Mouse (Mus musculus): Measurements from ENCODE around the gene Tmem56.
A peak's percentile ranks its signal among the peaks of the same experiment; 100 is the strongest.

The Tmem56 gene

DNA sequence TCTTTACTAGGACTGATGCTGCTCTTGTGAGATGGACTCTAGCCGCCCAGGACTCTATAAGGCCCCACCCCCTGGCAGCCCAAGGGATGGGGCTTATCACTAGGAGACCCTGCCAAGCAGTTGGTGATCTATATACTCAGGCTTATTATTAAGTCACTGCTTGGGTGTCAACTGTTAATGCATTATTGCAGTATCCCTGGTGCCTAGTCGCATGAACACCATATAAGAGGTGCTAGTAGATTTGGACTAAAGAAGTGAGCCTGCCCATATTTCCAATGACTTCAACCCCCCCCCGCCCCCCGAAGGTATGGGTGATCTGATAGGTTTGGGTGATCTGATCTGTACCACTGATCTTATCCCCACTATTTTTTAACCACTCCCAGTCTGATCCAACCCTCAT is at the start of gene Tmem56:
Gene Tmem56, minus strand, starts transcription at position 101 of the 400 bp plus-strand sequence.
- no peak for DNase-seq (ENCODE audit: low spot score)

DNA sequence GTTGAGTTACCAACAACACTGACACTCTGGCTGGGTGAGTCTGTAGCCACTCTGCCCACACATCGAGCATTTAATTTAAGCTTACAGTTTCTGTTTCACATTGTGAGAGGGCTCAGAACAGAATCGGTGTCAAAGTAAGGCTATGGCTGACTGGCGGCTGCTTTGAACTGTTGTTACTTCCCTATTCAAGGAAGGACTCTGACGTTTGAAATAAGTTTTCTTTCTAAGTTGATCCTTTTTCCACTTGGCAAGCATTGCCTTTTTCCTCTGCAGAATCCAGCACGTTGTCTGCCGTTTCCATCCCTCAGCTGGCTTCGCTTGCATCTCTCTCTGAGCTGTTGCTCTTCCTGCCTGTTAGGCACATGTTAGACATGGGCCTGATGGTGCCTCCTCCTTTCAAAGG is 47.3 kb upstream of the Tmem56 start:
- DNase-seq (ENCODE audit: low spot score), result no peak

DNA sequence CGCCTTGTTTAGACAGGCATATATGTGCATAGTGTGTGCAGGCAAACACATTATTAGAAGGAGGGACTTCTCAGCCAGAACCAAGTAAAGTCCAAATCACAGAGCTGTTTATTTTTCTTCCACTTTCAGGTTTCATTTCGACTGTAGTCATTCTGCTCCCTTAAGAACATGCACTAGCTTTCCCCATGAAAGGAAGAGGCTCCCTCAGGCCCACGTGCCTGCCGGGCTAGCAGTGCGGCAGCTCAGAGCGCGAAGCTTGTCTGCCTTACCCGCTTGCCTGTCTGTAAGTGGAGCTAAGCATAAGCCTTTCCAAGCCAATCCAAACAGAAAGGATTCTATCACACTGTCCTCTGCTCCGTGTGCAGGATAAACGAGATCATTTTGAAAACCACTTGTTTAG is 46.7 kb upstream of the Tmem56 start:
- no peak for DNase-seq (ENCODE audit: low spot score)

DNA sequence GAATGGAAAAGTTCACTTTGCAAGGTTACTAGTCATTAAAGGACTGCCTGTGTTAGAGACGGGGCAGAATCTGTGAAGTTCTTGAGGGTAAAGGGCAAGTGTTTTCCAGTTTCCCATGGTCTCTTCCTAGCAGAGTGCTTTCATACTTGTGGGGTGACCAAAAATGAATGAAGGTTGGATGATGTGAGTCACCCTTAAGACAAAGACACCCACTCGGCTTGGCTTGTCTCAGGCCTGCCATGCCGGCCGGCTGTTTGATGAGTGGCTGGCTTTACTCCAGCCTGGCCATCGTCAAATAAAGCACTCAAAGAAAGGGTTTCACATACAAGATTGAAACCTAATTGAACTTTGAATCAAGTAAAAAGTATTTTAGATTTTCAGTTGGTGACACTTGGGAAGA is 44.5 kb upstream of the Tmem56 start:
- DNase-seq (ENCODE audit: low spot score), result no peak

DNA sequence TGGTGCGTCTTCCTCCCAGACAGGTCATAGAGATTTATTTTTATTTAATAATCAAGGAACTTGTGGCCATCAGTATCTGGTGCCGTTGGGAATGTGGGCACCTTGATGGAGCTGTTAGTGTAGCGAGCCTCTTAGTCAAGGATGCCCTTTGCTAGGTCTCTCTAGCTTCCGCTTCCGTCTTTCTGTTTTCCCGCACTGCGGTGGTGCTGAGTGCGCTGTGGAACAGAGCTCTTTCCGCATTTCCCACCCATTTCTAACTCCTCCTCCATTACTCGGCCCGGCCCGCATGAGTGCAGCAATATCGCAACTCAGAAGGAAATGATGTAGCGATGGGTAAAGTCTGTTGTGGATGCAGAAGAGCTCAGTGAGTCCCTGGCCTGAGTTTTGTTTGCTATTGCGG is 40.5 kb upstream of the Tmem56 start:
- DNase-seq (ENCODE audit: low spot score), result no peak

DNA sequence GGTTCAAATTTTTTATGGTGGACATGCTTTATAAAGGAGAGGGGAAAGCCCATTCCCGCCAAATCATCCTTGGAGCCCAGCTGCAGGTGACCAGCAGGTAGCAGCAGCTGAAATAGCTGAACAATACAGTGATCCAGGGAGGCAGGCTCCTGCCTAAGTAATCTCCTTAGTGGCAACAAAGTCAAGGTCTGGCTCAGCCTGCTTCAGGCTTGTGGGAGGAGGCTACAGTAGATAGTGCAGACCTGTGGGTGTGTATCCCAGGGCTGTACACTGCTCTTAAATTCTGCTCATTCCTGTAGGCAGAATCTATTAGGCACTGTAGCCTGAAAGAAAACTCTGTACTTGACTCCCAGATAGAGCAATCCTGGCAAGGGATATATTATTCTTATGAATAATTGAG is 38.0 kb upstream of the Tmem56 start:
- DNase-seq (ENCODE audit: low spot score), result no peak

DNA sequence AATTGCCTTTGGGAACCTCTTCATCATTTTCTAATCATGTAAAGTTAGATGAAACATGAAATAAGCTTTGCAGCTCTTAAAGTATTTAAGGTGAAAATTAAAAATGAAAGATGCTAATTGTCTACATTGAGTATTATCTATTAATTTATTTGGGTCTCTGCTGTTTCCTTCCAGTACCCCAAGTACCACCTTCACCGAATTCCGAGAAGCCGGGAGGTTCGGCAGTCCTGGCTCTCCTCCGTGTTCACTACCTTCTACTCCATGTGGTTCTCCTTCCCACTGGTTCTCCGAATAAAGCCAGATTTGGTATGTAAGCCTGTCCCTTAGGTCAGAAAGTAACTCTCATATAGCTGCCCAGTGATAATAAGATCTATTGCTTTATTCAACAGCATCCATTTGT is 37.0 kb upstream of the Tmem56 start:
- DNase-seq (ENCODE audit: low spot score), result no peak

DNA sequence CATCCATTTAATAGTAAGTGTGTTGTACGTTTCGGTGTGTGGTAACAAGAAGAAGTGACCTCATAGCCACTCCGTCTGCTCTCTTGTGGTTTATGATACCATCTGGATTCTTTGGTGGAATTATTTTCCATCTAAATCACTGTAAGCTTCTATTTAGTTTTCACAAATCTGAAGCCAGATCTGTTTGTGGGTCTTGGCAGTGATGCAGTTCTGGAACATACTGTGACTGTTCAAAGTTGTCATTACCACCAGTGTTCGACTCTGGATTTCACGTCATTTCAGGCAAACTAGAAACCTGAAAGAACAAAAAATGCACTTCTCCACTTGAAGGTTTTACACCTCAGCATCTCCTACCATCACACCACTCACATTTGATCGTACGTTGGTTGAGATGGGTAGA is 32.6 kb upstream of the Tmem56 start:
- DNase-seq (ENCODE audit: low spot score), result no peak

DNA sequence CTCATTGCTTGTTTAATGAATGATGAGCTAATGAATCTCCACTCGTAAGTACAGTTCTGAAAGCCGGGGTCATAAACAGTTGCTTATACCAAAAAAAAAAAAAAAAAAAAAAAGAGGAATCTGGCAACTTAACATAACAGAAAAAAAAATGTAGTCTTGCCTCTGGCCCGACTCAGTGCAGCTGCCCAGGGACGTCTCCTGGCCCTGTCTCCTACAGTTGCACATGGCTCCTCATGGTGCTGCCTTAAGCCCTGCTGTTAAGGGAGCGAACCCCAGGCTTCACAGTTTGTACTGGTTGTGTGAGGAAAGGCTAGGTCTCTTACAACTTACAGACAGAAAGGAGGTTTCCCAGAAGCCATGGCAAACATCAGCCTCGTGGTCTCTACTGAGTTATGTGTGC is 31.3 kb upstream of the Tmem56 start:
- DNase-seq (ENCODE audit: low spot score), result no peak

DNA sequence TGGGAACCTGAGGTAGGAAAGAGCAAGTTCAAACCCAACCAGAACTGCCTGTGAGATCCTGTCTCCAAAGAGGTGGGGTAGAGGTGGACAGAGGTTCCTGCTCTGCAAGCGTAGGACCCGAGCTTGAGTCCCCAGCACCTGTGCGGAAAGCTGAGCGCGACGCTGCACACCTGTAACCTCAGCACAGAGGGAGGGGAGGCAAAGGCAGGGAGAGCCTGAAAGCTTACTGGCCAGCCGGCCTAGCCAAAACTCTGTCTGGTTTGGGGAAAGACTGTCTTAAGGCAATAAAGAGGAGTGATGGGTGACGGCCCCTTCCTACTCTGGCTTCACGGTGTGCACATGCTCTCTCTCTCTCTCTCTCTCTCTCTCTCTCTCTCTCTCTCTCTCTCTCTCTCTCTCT is 30.1 kb upstream of the Tmem56 start:
- no peak for DNase-seq (ENCODE audit: low spot score)

DNA sequence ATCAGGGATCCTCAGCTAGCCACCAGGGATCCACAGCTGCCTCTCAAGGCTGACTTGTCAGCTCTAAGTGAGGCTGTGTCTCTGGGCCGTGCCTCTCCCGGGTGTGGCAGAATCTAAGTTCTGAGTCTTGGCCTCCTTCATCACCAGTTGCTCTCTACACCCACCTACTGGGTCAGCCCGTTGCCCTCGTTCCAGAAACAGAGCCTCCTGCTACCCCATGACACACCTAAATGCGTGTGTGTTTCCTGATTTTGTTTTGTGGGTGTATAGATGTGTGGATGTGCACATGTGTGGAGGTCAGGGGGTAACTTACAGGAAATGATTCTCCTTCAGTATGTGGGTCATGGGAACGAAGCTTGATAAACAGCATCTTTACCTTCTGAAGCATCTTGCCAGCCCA is 29.5 kb upstream of the Tmem56 start:
- no peak for DNase-seq (ENCODE audit: low spot score)

DNA sequence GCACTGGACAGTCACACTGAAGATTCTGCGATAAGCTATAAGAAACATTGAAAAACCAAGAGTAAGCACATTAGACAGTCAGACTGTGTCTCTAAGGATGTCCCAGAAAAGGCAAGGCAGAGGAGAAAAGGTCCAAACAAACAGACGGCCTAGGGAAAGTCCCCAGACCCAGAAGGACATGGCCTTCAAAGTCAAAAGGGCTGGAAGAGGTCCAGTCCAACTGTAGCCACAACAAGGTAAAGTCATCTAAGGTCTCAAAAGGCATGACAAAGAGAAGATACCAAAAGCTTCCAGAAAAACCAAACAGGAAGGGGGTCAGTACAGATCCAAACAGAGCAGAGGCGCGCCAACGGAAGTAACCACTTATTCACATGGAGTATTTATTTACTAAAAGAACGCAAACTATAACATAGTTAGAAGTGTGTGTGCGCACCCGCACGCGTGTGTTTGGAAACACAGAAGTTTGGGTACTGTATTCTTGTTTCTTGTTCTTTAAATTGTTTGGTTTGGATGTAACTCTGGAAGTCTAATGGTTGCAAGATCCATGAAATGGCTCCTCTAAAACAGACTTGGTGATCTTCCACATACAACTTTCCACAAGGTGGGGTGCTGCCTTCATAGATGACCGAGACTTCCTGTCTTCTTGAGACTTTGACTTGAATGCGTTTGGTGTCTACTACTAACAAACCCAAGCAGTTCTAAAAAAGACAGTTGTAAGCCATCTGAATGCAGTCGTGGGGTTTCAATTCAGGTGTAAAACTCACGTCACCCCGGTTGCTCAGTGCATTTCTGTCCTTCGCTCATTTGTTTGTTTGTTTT is 27.2 kb upstream of the Tmem56 start:
- no peak for DNase-seq (ENCODE audit: low spot score)

DNA sequence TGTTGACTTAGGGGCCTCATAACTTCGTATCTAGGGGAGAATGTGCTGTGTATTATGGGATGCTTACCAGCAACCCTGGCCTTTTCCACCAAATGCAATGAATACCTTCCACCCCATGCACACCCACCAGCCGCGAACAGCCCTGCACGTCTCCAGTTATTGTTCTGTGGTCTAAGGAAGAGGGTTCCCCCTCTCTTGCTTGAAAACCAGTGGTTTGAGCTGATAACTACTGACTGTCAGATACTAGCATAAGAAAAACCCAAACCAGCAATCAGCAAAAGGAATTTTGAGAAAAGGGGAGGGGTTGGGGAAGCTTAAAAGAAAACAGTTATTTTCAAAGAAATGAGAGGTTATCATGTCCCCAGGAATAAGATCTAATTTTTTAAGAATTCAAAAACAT is 26.5 kb upstream of the Tmem56 start:
- no peak for DNase-seq (ENCODE audit: low spot score)

DNA sequence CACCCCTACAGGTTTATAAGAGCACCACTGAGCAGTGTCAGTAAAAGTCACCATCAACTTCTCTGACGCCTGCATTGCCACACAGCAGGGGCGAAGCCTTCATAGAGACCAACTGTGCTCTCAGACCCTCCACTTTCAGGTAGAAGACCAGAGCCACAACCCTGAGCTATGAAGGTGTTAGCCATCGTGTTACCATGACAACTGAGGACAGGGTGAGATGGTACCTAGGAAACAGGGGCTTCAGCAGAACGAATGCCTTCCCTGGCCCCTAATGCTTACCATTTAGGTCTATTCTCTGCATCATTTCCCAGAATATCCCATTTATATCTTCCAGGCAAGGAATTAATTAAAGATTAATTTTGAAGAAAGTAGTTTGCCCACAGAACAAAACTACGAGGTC is 26.0 kb upstream of the Tmem56 start:
- no peak for DNase-seq (ENCODE audit: low spot score)

DNA sequence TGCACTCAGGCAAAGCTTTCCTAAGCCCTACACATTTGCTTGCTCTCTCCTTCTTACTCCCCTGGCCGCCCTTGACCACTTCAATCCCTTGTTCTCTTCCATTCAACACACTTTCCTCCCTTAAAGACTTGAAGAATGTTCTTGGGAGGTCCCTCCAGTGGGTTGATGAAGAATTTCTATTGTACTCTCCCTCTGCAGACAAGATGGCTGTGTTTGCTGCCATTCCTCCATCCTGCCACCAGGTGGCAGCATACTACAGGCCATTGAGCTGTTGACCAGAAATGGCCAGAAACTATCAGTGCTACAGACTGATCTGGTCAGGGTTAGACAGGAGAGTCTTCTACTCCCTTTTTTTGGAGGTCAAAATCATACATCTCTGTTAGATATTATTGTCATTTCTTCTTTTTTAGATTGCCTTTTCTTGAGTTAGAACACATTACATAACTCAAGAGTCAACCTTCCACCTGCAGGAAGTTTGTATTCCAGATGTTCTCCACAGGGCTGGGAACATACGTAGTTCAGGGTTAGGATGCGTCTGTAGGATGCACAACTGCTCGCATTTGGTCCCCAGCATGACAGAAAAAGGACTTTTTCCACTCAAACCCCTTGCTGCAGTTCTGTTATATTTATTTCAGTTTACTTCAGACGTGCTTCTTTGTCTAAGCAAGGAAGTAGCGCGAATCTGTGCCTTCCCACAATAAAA is 24.8 kb upstream of the Tmem56 start:
- DNase-seq (ENCODE audit: low spot score), result peak; percentile 69

DNA sequence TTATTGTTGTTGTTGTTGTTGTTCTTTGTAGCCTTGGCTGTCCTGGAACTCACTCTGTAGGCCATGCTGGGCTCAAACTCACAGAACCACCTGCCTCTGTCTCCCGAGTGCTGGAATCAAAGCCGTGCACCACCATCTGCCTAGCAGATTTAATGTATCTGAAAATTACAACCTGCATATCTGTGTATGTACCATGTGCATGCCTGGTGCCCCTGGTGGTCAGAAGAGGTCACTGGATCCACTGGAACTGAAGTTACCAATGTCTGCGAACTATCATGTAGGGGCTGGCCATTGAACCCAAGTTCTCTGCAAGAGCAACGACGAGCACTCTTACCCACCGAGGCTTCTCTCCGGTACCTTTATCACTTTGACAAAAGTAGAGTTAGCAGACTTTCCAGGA is 23.7 kb upstream of the Tmem56 start:
- no peak for DNase-seq (ENCODE audit: low spot score)

DNA sequence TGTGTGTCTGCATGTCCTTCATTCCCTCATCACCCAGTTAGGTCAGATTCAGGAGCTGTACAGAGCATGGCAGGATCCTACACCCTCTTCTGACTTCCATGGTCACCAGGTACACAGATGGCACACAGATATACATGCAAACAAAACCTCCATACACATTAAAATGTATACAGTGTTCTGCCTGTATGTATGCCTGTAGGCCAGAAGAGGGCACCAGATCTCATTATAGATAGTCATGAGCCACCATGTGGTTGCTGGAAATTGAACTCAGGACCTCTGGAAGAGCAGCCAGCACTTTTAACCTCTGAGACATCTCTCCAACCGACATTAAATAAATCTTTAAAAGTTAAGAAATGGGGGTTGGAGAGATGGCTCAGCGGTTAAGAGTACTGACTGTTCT is 11.3 kb upstream of the Tmem56 start:
- no peak for DNase-seq (ENCODE audit: low spot score)

DNA sequence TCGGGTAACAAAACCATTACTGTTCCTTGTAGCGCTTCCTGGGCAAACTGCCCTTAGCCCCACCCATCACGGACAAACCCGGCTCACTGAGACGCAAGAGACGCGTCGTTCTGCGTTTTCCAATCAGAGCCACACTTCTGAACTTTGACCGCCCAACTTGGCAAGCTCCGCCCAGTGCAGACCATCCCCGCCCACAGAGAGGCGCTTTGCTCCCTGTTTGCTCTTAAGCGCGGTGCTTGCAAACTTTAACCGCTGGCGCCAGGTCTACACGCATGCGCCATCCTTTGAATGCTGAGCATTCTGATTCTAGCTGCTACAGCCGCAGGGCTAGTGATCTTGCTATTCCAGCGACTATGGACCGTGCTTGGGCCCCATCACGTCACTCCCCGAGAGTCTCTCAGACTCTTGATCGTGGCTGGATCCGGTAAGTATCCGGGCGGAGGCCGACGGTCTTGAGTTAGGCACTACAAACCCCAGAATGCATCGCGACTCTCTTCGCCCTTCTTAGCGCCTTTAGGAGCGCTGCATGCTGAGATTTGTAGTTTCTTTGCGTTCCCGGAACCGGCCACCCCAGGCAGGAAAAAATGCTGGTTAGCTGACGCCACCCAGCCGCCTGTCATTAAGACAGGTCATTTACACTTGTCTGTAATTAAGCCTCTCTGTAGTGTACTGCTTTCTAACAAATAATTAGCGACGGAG is 8.8 kb upstream of the Tmem56 start, which contains the start of gene Alg14:
Gene Alg14, plus strand, starts transcription at position 214 of the 699 bp plus-strand sequence.
- peak; percentile 91 for DNase-seq (ENCODE audit: low spot score)

DNA sequence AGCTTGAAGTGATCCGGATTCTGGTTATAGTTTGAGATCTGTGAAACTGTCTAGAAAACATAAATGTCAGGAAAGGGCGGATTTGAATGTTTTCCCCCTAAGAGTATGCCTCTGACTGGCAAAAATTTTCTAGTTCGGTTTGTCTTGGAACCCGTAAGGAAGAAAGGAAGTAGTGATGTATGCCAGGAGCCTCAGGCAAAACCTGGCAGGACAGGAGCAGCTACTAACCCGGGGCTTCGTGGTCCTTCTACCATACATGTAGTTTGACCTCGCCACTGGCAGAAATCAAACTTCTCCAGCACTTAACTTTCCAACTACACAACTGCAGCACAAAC is 8.3 kb upstream of the Tmem56 start:
- no peak for DNase-seq (ENCODE audit: low spot score)

DNA sequence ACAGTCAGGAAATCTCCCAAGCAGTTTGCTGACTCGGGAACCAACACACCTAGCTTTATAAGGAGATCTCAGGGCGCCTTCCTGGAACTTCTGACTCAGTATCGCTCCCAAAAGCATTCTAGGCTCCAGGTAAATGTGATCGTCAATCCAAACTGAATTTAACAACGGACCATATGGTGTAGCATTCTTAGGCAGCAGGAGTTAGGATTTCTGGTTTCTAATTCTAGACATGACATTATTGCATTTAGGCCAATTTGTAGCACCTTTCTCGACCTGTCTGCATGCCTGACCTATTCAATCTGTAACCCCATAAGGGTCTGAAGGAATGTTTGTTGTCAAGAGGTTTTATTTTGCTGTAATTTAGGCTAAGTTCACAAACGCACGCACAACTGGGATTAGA is 7.8 kb upstream of the Tmem56 start:
- no peak for DNase-seq (ENCODE audit: low spot score)

DNA sequence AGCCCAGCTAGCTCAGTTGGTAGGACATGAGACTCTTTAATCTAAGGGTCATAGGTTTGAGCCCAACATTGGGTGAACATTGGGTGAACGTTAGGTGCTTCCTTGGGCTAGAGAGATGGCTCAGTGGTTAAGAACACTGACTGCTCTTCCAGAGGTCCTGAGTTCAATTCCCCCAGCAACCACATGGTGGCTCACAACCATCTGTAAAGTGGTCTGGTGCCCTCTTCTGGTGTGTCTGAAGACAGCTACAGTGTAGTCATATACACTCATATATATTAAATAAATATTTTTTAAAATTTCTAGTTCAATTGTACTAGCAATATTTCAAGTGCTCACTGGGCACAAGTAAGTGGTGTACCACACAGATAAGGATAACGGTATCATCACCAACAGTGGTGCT is 4.3 kb upstream of the Tmem56 start:
- DNase-seq (ENCODE audit: low spot score), result no peak

DNA sequence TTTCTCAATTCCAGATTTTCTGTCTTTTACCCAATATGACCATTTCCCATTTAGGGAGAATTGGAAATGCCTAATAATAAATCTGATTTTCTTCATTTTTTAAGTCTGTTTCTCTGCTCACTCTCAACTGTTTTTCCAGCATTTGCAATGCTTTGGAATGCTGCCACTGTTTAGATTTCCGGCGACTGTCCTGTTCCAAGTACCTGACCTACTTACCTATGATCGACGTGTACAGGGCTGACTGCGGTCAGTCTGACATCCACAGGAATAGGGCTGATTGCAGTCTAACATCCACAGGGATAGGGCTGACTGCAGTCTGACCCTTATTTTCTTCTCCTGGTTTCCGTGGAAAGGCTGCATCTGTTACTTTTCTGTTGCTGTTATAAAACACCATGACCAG is 2.3 kb upstream of the Tmem56 start:
- no peak for DNase-seq (ENCODE audit: low spot score)

DNA sequence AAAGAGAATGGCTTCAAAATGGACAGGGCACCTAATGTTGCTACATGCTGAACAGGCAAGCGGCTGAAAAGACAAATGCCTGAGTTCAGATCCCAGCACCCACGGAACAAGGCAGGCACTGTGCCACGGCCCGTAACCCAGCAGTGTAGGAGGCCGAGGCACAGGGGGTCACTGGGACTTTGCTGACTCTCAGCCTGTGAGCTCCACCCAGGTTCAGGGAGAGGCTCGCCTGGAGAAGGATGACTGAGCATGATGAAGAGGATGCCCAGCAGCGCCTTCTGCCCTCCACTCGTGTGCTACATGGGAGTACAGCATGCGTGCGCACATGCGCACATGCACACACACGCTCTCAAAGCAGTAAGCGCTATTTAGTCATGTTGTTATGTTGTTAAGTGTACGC is 3.2 kb downstream of the Tmem56 start:
- DNase-seq (ENCODE audit: low spot score), result no peak
